Mouse (Mus musculus) liver, adult 2 months (tissue): Measurements from ENCODE around the gene Wdr86. TPM values are rescaled to one million over a fixed set of nuclear protein-coding genes. Genes with fewer than 3 reads are reported as not detected.

Experiments
- DNase-seq: peaks from one replicate; pipeline ENCODE4 v3.0.0-alpha.2; 2011; ENCODE audit warnings: low read depth, low spot score; ENCODE audit errors: extremely low read depth
- H3K27ac ChIP-seq: fragments of 200-500 bp; replicated peaks from 2 replicates; pipeline ENCODE4 v1.5.1; 2012; ENCODE audit warnings: low read depth, mild to moderate bottlenecking, control low read depth, inconsistent platforms, low read length; ENCODE audit not compliant: insufficient read depth
- H3K27me3 ChIP-seq: fragments of 200-500 bp; 2 replicates; pipeline ENCODE4 v1.6.1; 2012; ENCODE audit warnings: mild to moderate bottlenecking, moderate library complexity, low read length, inconsistent platforms; ENCODE audit not compliant: control insufficient read depth, insufficient read depth
- H3K36me3 ChIP-seq: fragments of 200-500 bp; 2 replicates; pipeline ENCODE4 v1.6.1; 2012; ENCODE audit warnings: low read length, inconsistent platforms; ENCODE audit not compliant: control insufficient read depth, insufficient read depth
- H3K4me1 ChIP-seq: fragments of 200-500 bp; 2 replicates; pipeline ENCODE4 v1.6.1; 2011; ENCODE audit warnings: low read length; ENCODE audit not compliant: control insufficient read depth, insufficient read depth
- H3K4me3 ChIP-seq: fragments of 200-500 bp; 2 replicates; pipeline ENCODE4 v1.5.1; 2011; ENCODE audit warnings: low read depth, mild to moderate bottlenecking, control low read depth, low read length, moderate library complexity; ENCODE audit not compliant: insufficient read depth
- H3K79me2 ChIP-seq: fragments of 200-500 bp; 2 replicates; pipeline ENCODE4 v1.6.1; 2012; ENCODE audit warnings: inconsistent platforms, mild to moderate bottlenecking, low read length, moderate library complexity; ENCODE audit not compliant: control insufficient read depth, insufficient read depth
- H3K9ac ChIP-seq: fragments of 200-500 bp; 2 replicates; pipeline ENCODE4 v1.6.1; 2012; ENCODE audit warnings: low read depth, mild to moderate bottlenecking, control low read depth, inconsistent platforms, low read length
- CTCF ChIP-seq: fragments of 200-500 bp; IDR thresholded peaks from 2 replicates; pipeline ENCODE4 v1.5.1; 2011; ENCODE audit warnings: low read depth, low read length, control low read depth
- POLR2A ChIP-seq: fragments of 200-500 bp; IDR thresholded peaks from 2 replicates; pipeline ENCODE4 v1.6.1; 2011; ENCODE audit warnings: low read length, control low read depth; ENCODE audit not compliant: insufficient read depth; ENCODE audit errors: extremely low read depth
- WGBS: fragments of 180-500 bp; shearing (Covaris S2); methylation state at CpG from one replicate; pipeline ENCODE4 v1.1.7; 2018; 5-methylcytosine and 5-hydroxymethylcytosine counted together
- polyA plus RNA-seq: library from polyadenylated mRNA; depleted of rRNA; stranded (reverse); fragments of >200 nt; gene quantifications from 2 replicates; pipeline ENCODE4 v1.2.3, GENCODE M21; 2012
- total RNA-seq: library from RNA; depleted of rRNA; stranded (reverse); fragments of >200 nt; gene quantifications from 2 replicates; pipeline ENCODE4 v1.2.3, GENCODE M21; 2014

Gene Wdr86
- total and polyA plus RNA-seq, 2 experiments, result 0.28 to 1.0 TPM

GRCm38 (mm10) chr5:24757816-24758215 lies 27.3 kb upstream of the Wdr86 start, which contains the start of gene Crygn:
Gene Crygn, minus strand, starts transcription at chr5:24758008.
- peak; percentile 23 for DNase-seq
- Histone ChIP-seq H3K4me1 (peaks cover 3% of the 10 kb centered on the region; the same call in 1 of the 2 replicates), H3K4me3 (peak within 1 kb of the TSS; percentile 9; the same call in 1 of the 2 replicates), H3K79me2 (no peaks in the 10 kb centered on the region), H3K27me3 (no peaks in the 10 kb centered on the region), H3K27ac (0 out of 2 replicates have a peak within 1 kb of the TSS, but pooled peaks have one; percentile 6), H3K9ac (no peak within 1 kb of the TSS; the same call in 1 of the 2 replicates), H3K36me3 (no peaks in the 10 kb centered on the region)
- WGBS, result 53% methylated on average over 18 of the region's 18 CpGs
- TF ChIP-seq POLR2A (no peak), CTCF (no peak)

GRCm38 (mm10) chr5:24756931-24757330 lies 26.4 kb upstream of the Wdr86 start:
- no peak overlapping the region for H3K9ac ChIP-seq
- H3K79me2 ChIP-seq, result no peaks in the 10 kb centered on the region
- no peaks in the 10 kb centered on the region for H3K27me3 ChIP-seq
- no peak for TF ChIP-seq CTCF
- TF ChIP-seq POLR2A, result no peak
- 30% methylated on average over 3 of the region's 3 CpGs for WGBS
- H3K27ac ChIP-seq, result no peak overlapping the region
- H3K4me1 ChIP-seq, result peaks cover 3% of the 10 kb centered on the region; the same call in 1 of the 2 replicates
- DNase-seq, result peak; percentile 71
- H3K36me3 ChIP-seq, result no peaks in the 10 kb centered on the region
- no peak overlapping the region for H3K4me3 ChIP-seq

- 24% methylated on average over 2 of the region's 2 CpGs for WGBS
- H3K4me3 ChIP-seq, result no peak overlapping the region
Observed at GRCm38 (mm10) chr5:24752175-24752498, 21.6 kb upstream of the Wdr86 start.

GRCm38 (mm10) chr5:24751305-24752174 lies 21.0 kb upstream of the Wdr86 start:
- H3K27ac ChIP-seq, result peak overlapping the region; percentile 28

More at GRCm38 (mm10) chr5:24752175-24752498, 21.6 kb upstream of the Wdr86 start:
- H3K27ac ChIP-seq, result no peak overlapping the region
- no peaks in the 10 kb centered on the region for H3K27me3 ChIP-seq
- 0 out of 2 replicates have a peak overlapping the region, but pooled peaks have one; percentile 76 for H3K9ac ChIP-seq
- no peak for DNase-seq
- H3K79me2 ChIP-seq, result no peaks in the 10 kb centered on the region
- TF ChIP-seq POLR2A (no peak), CTCF (no peak)
- no peaks in the 10 kb centered on the region for H3K36me3 ChIP-seq
- peaks cover 6% of the 10 kb centered on the region for H3K4me1 ChIP-seq

GRCm38 (mm10) chr5:24750321-24751304 lies 20.1 kb upstream of the Wdr86 start:
- peak overlapping the region; percentile 76 for H3K9ac ChIP-seq
- no peaks in the 10 kb centered on the region for H3K79me2 ChIP-seq
- DNase-seq, result peak; percentile 35
- no peaks in the 10 kb centered on the region for H3K27me3 ChIP-seq
- H3K4me3 ChIP-seq, result peak overlapping the region; percentile 68
- peaks cover 4% of the 10 kb centered on the region; the same call in 1 of the 2 replicates for H3K4me1 ChIP-seq
- peak overlapping the region; percentile 42 for H3K27ac ChIP-seq
- WGBS, result 3% methylated on average over 58 of the region's 59 CpGs
- TF ChIP-seq CTCF (peak; percentile 87), POLR2A (0 out of 2 replicates have a peak, but pooled peaks have one; percentile 32)
- H3K36me3 ChIP-seq, result no peaks in the 10 kb centered on the region

More at GRCm38 (mm10) chr5:24751305-24752174, 21.0 kb upstream of the Wdr86 start:
- peak; percentile 29 for DNase-seq
- Histone ChIP-seq H3K27me3 (no peaks in the 10 kb centered on the region), H3K36me3 (no peaks in the 10 kb centered on the region), H3K9ac (peak overlapping the region; percentile 76), H3K4me1 (peaks cover 4% of the 10 kb centered on the region; the same call in 1 of the 2 replicates), H3K4me3 (peak overlapping the region; percentile 68), H3K79me2 (no peaks in the 10 kb centered on the region)
- TF ChIP-seq POLR2A (no peak), CTCF (0 out of 2 replicates have a peak, but pooled peaks have one; percentile 6)
- WGBS, result 8% methylated on average over 25 of the region's 25 CpGs
